Mouse (Mus musculus): ENCODE measurements around the gene Flt1.

GRCm38 (mm10) chr5:147572695-147573094 lies 153.1 kb downstream of the Flt1 start:
- TF ChIP-seq CTCF (IDR thresholded peaks at IDR 0.05; ENCODE audit: extremely low read depth, insufficient read depth, insufficient read length, insufficient replicate concordance) (no peak), POLR2A (IDR thresholded peaks at IDR 0.05; ENCODE audit: low read depth, low read length) (no peak)
